Mouse (Mus musculus): Measurements from ENCODE around the gene Rps18.

Gene Rps18

GRCm38 (mm10) chr17:33943454-33943853, 12.3 kb downstream of the Rps18 start:
- DNase-seq (ENCODE audit: low spot score in 2 of 2), result no peak

GRCm38 (mm10) chr17:33941381-33941780, 14.4 kb downstream of the Rps18 start:
- no peak for DNase-seq (ENCODE audit: low spot score in 2 of 2)

- DNase-seq (ENCODE audit: low spot score in 2 of 2), result no peak
Observed at GRCm38 (mm10) chr17:33940981-33941380, 14.8 kb downstream of the Rps18 start.

- DNase-seq (ENCODE audit: low spot score in 2 of 2), result peak; percentile 69 to 83
Observed at GRCm38 (mm10) chr17:33940206-33940805, 15.5 kb downstream of the Rps18 start, which contains the start of the genes Pfdn6 and Wdr46. Gene Pfdn6 (minus strand): TSS chr17:33940343. Gene Wdr46 (plus strand): TSS chr17:33940660.

GRCm38 (mm10) chr17:33938783-33939182, 17.0 kb downstream of the Rps18 start:
- DNase-seq (ENCODE audit: low spot score in 2 of 2), result no peak

- DNase-seq (ENCODE audit: low spot score in 2 of 2), result no peak
Observed at GRCm38 (mm10) chr17:33936993-33937392, 18.8 kb downstream of the Rps18 start.

- no peak for DNase-seq (ENCODE audit: low spot score in 2 of 2)
Observed at GRCm38 (mm10) chr17:33935422-33936055, 20.3 kb downstream of the Rps18 start.

GRCm38 (mm10) chr17:33932970-33933369, 22.8 kb downstream of the Rps18 start:
- no peak for DNase-seq (ENCODE audit: low spot score in 2 of 2)

GRCm38 (mm10) chr17:33932448-33932847, 23.4 kb downstream of the Rps18 start:
- no peak for DNase-seq (ENCODE audit: low spot score in 2 of 2)

GRCm38 (mm10) chr17:33931947-33932346, 23.9 kb downstream of the Rps18 start:
- DNase-seq (ENCODE audit: low spot score in 2 of 2), result no peak

GRCm38 (mm10) chr17:33931159-33931866, 24.5 kb downstream of the Rps18 start:
- no peak for DNase-seq (ENCODE audit: low spot score in 2 of 2)

- peak in 1 of 2 experiments; percentile 40 for DNase-seq (ENCODE audit: low spot score in 2 of 2)
Observed at GRCm38 (mm10) chr17:33930280-33931158, 25.3 kb downstream of the Rps18 start.

GRCm38 (mm10) chr17:33929371-33930279, 26.2 kb downstream of the Rps18 start, which contains the start of gene Rgl2:
Gene Rgl2 (plus strand): TSS chr17:33929543.
- peak; percentile 94 to 98 for DNase-seq (ENCODE audit: low spot score in 2 of 2)

- no peak for DNase-seq (ENCODE audit: low spot score in 2 of 2)
Observed at GRCm38 (mm10) chr17:33928251-33928947, 27.4 kb downstream of the Rps18 start.

- DNase-seq (ENCODE audit: low spot score in 2 of 2), result no peak
Observed at GRCm38 (mm10) chr17:33926207-33926932, 29.4 kb downstream of the Rps18 start.

GRCm38 (mm10) chr17:33925406-33926116, 30.2 kb downstream of the Rps18 start:
- DNase-seq (ENCODE audit: low spot score in 2 of 2), result no peak

GRCm38 (mm10) chr17:33924577-33925283, 31.1 kb downstream of the Rps18 start:
- DNase-seq (ENCODE audit: low spot score in 2 of 2), result peak in 1 of 2 experiments; percentile 54

- no peak for DNase-seq (ENCODE audit: low spot score in 2 of 2)
Observed at GRCm38 (mm10) chr17:33921361-33921760, 34.4 kb downstream of the Rps18 start.

Measured in cerebellum, postnatal 4 days (tissue).